Mouse (Mus musculus): ENCODE measurements around the gene Rubcn.

The Rubcn gene

DNA sequence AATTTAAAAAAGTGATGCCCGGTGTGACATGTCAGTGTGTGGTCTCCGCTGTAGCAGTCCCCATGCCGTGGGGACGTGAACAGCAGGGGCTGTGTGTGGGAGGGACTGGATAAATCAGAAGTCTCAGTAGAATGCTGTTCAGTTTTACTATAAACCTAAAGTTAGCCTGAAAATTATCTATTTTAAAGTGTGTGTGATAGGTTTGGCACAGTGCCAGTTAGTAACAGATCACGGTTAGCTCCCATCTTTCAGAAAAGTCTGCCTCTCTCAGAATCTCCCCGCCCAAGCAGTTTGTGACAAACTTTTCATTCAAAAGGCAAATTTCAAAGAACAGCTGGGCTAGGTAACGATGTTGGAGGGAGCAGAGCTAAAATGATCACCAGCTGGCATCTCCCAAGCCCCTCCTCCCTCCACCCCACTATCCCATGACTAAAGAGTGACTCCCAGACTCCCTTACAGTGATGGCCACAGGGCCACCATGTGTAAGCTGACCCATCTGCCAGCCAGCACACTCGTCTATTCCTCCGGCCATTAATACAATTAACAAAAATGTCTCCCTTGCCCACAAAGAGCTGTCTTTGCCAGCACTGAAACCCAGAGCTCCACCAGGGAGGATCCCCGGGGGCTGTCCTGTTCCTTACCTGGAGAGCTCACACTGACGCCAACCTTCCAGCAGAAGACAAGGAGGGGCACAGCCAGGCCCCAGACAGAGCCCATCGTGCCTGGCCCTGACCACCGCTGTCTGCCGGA lies 80.7 kb downstream of the Rubcn start:
- in situ Hi-C loops (cut with MboI; ENCODE audit: low pct_unique_long_range_greater_than_20kb in 1 of 2, low sequenced_read_pairs in 2 of 2, unreplicated experiment in 1 of 2): no loop called here

DNA sequence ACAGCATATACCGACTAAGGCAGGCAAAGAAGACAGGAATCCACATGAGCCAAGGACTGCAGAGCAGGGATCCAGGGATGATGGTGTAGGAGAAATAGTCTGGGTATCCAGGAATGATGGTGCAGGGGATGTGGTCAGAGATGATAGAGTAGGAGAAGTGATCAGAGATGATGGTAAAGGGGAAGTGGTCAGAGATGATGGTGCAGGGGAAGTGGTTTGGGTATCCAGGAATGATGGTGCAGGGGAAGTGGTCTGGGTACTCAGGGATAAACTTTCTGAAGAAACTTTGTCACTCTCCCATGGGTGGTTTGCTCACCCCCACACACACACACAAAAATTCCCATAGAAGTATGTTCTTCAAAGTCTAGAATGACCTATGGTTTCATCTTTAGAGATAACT lies 82.4 kb downstream of the Rubcn start:
- in situ Hi-C loops (cut with MboI; ENCODE audit: low pct_unique_long_range_greater_than_20kb in 1 of 2, low sequenced_read_pairs in 2 of 2, unreplicated experiment in 1 of 2): no loop called here

GRCm38 (mm10) chr16:32790056-32790455 lies 87.5 kb downstream of the Rubcn start:
- in situ Hi-C loops (cut with MboI; ENCODE audit: low pct_unique_long_range_greater_than_20kb in 1 of 2, low sequenced_read_pairs in 2 of 2, unreplicated experiment in 1 of 2): no loop called here

- in situ Hi-C loops (cut with MboI; ENCODE audit: low pct_unique_long_range_greater_than_20kb in 1 of 2, low sequenced_read_pairs in 2 of 2, unreplicated experiment in 1 of 2): no loop called here
Measured at GRCm38 (mm10) chr16:32784840-32785239, 92.7 kb downstream of the Rubcn start.

DNA sequence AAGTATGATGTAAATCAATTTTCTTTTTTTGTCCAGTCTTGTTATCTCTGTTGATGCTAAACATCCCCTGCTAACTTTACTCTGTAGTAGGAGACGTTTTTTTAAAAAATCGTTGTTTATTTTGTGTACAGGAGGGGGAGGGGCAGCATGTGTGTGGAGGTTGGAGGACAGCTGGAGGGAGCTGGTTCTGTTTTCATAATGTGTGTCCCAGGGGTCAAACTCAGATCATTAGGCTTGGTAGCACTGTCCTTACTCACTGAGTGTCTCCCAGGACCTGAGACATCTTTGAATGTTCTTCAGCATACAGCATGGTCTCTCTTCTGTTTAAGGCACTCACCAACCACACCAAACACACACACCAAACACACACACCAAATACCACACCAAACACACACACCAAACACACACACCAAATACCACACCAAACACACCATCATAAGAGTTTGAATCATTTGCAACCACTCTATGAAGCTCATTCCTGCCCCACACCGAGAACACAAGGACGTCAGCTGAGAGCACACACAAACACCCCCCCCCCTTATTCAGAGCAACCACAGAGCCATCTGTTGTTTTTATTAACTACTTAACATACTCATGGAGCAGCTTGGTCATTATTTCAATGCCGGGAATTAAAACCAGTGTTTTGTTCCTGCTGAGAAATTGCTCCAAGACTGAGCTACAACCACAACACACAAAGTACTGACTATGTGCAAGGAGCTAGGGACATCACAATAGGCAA lies 94.1 kb downstream of the Rubcn start:
- in situ Hi-C loops (cut with MboI; ENCODE audit: low pct_unique_long_range_greater_than_20kb in 1 of 2, low sequenced_read_pairs in 2 of 2, unreplicated experiment in 1 of 2): no loop called here

DNA sequence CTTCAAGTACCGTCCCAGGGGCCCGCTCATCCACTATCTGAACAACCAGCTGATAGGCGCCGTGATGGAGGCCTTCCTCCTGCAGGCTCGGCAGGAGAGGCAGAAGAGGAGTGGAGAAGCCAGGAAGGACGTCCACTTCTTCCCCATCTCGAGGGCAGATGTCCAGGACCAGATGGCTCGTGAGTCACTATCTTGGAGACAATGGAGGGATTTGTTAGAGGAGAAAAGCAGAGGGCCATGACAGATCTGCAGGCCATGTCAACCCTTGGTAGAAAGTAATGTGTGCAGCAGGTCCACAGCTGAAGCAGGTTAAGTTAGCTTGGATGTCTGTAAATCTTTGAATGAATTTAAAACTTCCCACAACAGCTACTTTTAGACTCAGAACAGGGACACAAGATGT lies 98.6 kb downstream of the Rubcn start:
- in situ Hi-C loops (cut with MboI; ENCODE audit: low pct_unique_long_range_greater_than_20kb in 1 of 2, low sequenced_read_pairs in 2 of 2, unreplicated experiment in 1 of 2): no loop called here

- in situ Hi-C loops (cut with MboI; ENCODE audit: low pct_unique_long_range_greater_than_20kb in 1 of 2, low sequenced_read_pairs in 2 of 2, unreplicated experiment in 1 of 2): no loop called here
Measured at GRCm38 (mm10) chr16:32776676-32777075, 100.9 kb downstream of the Rubcn start.
